Mouse (Mus musculus) lung, postnatal 0 days (tissue): ENCODE data around the gene Dus1l. TPM values are rescaled to one million over a fixed set of nuclear protein-coding genes. Genes with fewer than 3 reads are reported as not detected.
A peak's percentile ranks its signal among the peaks of the same experiment; 100 is the strongest.

Source experiments
- ATAC-seq: fragments of 200-750 bp; cut with Nextera tagmentation; 2 replicates; pipeline ENCODE4 v1.8.0; 2017; ENCODE audit warnings: moderate library complexity
- DNase-seq: peaks from one replicate; pipeline ENCODE4 v3.0.0-alpha.2; 2016; ENCODE audit warnings: low spot score
- H3K27ac ChIP-seq: fragments of 300-500 bp; sonication (generic); 2 replicates; pipeline ENCODE4 v1.5.1; 2014; ENCODE audit warnings: antibody characterized with exemption, mild to moderate bottlenecking, low read length, mixed read lengths
- H3K27me3 ChIP-seq: fragments of 300-500 bp; sonication (generic); replicated peaks from 2 replicates; pipeline ENCODE4 v1.6.1; 2014; ENCODE audit warnings: low read length, mixed read lengths; ENCODE audit not compliant: insufficient read depth
- H3K36me3 ChIP-seq: fragments of 300-500 bp; sonication (generic); 2 replicates; pipeline ENCODE4 v1.6.1; 2014; ENCODE audit warnings: low read length, mixed read lengths; ENCODE audit not compliant: insufficient read depth
- H3K4me1 ChIP-seq: fragments of 300-500 bp; sonication (generic); 2 replicates; pipeline ENCODE4 v1.6.1; 2014; ENCODE audit warnings: antibody characterized with exemption, low read depth, low read length, mixed read lengths; ENCODE audit not compliant: insufficient read depth
- H3K4me2 ChIP-seq: fragments of 300-500 bp; sonication (generic); replicated peaks from 2 replicates; pipeline ENCODE4 v1.6.1; 2014; ENCODE audit warnings: low read depth, mild to moderate bottlenecking, low read length, moderate library complexity, mixed read lengths
- H3K4me3 ChIP-seq: fragments of 300-500 bp; sonication (generic); 2 replicates; pipeline ENCODE4 v1.5.1; 2014; ENCODE audit warnings: low read depth, low read length
- H3K9ac ChIP-seq: fragments of 300-500 bp; sonication (generic); replicated peaks from 2 replicates; pipeline ENCODE4 v1.6.1; 2014; ENCODE audit warnings: low read depth, mild to moderate bottlenecking
- H3K9me3 ChIP-seq: fragments of 300-500 bp; sonication (generic); 2 replicates; pipeline ENCODE4 v1.6.1; 2016; ENCODE audit warnings: low read length, mixed read lengths
- CTCF ChIP-seq: IDR thresholded peaks from 2 replicates; pipeline ENCODE4 v1.5.1; 2016; ENCODE audit warnings: antibody characterized with exemption, mild to moderate bottlenecking
- EP300 ChIP-seq: IDR thresholded peaks from 2 replicates; pipeline ENCODE4 v1.6.1; 2016; ENCODE audit warnings: antibody characterized with exemption, mild to moderate bottlenecking, control low read depth
- WGBS: fragments of 180-500 bp; shearing (Covaris S2); extraction: QIAGEN DNeasy Blood & Tissue Kit; methylation state at CpG from one replicate; pipeline ENCODE4 v1.1.7; 2014; 5-methylcytosine and 5-hydroxymethylcytosine counted together
- polyA plus RNA-seq: library from polyadenylated mRNA; unstranded; fragments of >200 nt; fragmentation: Nextera tagmentation; extraction: Ambion mirVana; gene quantifications from 2 replicates; pipeline ENCODE4 v1.2.1, GENCODE M21; 2015

The Dus1l gene
- polyA plus RNA-seq, 1 experiment from 2014 or later: 43.1 TPM

DNA sequence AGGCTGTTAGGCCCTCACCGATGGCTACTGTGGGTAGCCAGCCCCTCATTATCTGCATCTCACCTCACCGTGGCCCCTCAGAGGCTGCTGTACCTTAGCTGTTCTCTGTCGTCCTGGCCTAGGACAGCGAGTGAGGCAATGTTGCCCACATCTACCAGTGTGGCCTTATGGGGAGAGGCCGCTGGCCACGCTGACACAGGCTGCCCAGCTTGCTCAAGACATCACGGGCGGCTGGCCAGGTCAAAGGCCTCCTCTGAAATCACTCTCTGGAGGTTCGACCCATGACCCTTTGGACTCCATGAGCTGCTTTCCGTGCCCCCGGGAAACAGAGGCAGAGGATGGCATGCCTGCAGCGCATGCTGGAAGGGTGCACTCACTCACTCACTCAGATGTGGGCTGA, 34.5 kb upstream of the Dus1l start:
- ATAC-seq: no peak

GRCm38 (mm10) chr11:120829757-120830532, 33.7 kb upstream of the Dus1l start:
- 83% methylated on average over 10 of the region's 10 CpGs for WGBS
- Histone ChIP-seq H3K36me3 (no peaks in the 10 kb centered on the region), H3K27me3 (no peaks in the 10 kb centered on the region), H3K9me3 (no peaks in the 10 kb centered on the region), H3K4me1 (peaks cover 7% of the 10 kb centered on the region), H3K9ac (no peak overlapping the region), H3K27ac (no peak overlapping the region), H3K4me2 (no peak overlapping the region), H3K4me3 (no peak overlapping the region)
- TF ChIP-seq EP300 (no peak), CTCF (no peak)
- ATAC-seq (no peak), DNase-seq (no peak)

More for the DNA sequence above, 34.5 kb upstream of the Dus1l start:
- Histone ChIP-seq H3K4me2 (no peak overlapping the region), H3K4me3 (no peak overlapping the region), H3K9me3 (no peaks in the 10 kb centered on the region), H3K9ac (no peak overlapping the region), H3K36me3 (no peaks in the 10 kb centered on the region), H3K27me3 (no peaks in the 10 kb centered on the region), H3K4me1 (peaks cover 2% of the 10 kb centered on the region; the same call in 1 of the 2 replicates), H3K27ac (no peak overlapping the region)
- 82% methylated on average over 12 of the region's 12 CpGs for WGBS
- TF ChIP-seq EP300 (no peak), CTCF (no peak)
- DNase-seq: no peak

GRCm38 (mm10) chr11:120828416-120828815, 32.2 kb upstream of the Dus1l start:
- no peaks in the 10 kb centered on the region for H3K36me3 ChIP-seq
- no peaks in the 10 kb centered on the region for H3K9me3 ChIP-seq
- TF ChIP-seq CTCF (no peak), EP300 (no peak)
- peaks cover 11% of the 10 kb centered on the region for H3K4me1 ChIP-seq
- no peak overlapping the region for H3K4me2 ChIP-seq
- 67% methylated on average over 4 of the region's 4 CpGs for WGBS
- no peak overlapping the region for H3K9ac ChIP-seq
- no peak overlapping the region for H3K4me3 ChIP-seq
- no peaks in the 10 kb centered on the region for H3K27me3 ChIP-seq
- ATAC-seq (no peak), DNase-seq (no peak)
- H3K27ac ChIP-seq: no peak overlapping the region

- H3K27ac ChIP-seq: no peak overlapping the region
- 85% methylated on average over 8 of the region's 8 CpGs for WGBS
These were observed 30.1 kb upstream of the Dus1l start for GRCm38 (mm10) chr11:120826016-120826953.

GRCm38 (mm10) chr11:120825289-120825863, 29.2 kb upstream of the Dus1l start:
- TF ChIP-seq EP300: no peak
- TF ChIP-seq CTCF: no peak
- 0 out of 2 replicates have a peak, but pooled peaks cover 3% of the 10 kb centered on the region for H3K36me3 ChIP-seq
- WGBS: 40% methylated on average over 4 of the region's 4 CpGs
- DNase-seq: no peak
- no peak overlapping the region; the same call in 1 of the 2 replicates for H3K9ac ChIP-seq
- H3K9me3 ChIP-seq: no peaks in the 10 kb centered on the region
- peak overlapping the region; percentile 87 for H3K27ac ChIP-seq
- H3K4me2 ChIP-seq: peak overlapping the region; percentile 89
- ATAC-seq: no peak
- peaks cover 17% of the 10 kb centered on the region for H3K4me1 ChIP-seq
- no peaks in the 10 kb centered on the region for H3K27me3 ChIP-seq
- no peak overlapping the region for H3K4me3 ChIP-seq

More at GRCm38 (mm10) chr11:120826016-120826953, 30.1 kb upstream of the Dus1l start:
- no peak for TF ChIP-seq EP300
- no peaks in the 10 kb centered on the region for H3K9me3 ChIP-seq
- no peaks in the 10 kb centered on the region for H3K27me3 ChIP-seq
- H3K4me2 ChIP-seq: no peak overlapping the region
- ATAC-seq (no peak), DNase-seq (no peak)
- no peak overlapping the region for H3K4me3 ChIP-seq
- no peak overlapping the region for H3K9ac ChIP-seq
- H3K4me1 ChIP-seq: peaks cover 17% of the 10 kb centered on the region
- 0 out of 2 replicates have a peak, but pooled peaks cover 1% of the 10 kb centered on the region for H3K36me3 ChIP-seq
